Mouse (Mus musculus): Measurements from ENCODE around the gene Fcgr1. TPM values are rescaled to one million over a fixed set of nuclear protein-coding genes. Genes with fewer than 3 reads are reported as not detected.
"Not testable (repeated sequence)": the region's sequence is repeated elsewhere in the genome, so short reads cannot be mapped to it uniquely, and the experiment has no call there.

The Fcgr1 gene
- polyA plus RNA-seq, 1 experiment from 2014 or later = 2.5 TPM

DNA sequence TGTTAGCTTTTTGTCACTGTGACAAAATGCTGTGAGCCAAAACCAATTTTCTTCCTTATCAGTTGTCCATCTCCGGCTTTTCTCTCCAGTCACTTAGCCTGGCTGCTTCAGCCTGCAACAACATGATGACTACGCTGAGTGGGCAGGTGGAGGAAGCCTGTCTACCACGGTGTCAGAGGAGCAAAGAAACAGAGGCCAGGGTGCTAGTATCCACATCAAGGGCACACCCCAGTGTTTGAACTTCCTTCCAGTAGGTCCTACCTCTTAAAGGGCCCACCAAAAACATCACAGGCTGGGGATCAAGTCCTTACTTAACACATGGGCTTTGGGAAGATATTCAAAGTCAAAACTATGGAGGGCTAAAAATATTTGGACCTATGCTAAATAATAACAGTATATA lies 15.7 kb upstream of the Fcgr1 start:
- no peak overlapping the region for H3K27ac ChIP-seq (ENCODE audit: low read length)
- H3K9me3 ChIP-seq (replicated peaks; ENCODE audit: control insufficient read depth, low read length) = no peaks in the 10 kb centered on the region
- no peak overlapping the region for H3K4me3 ChIP-seq (ENCODE audit: low read length)
- 0 out of 2 replicates have a peak, but pooled peaks cover 3% of the 10 kb centered on the region for H3K27me3 ChIP-seq (ENCODE audit: control insufficient read depth, insufficient read depth, low read length)
- no peaks in the 10 kb centered on the region for H3K4me1 ChIP-seq (ENCODE audit: control insufficient read depth, insufficient read depth, low read length)
- H3K36me3 ChIP-seq (ENCODE audit: control insufficient read depth, insufficient read depth) = no peaks in the 10 kb centered on the region
- no peak overlapping the region for H3K9ac ChIP-seq (ENCODE audit: low read length)
- 40% methylated on average over 3 of the region's 3 CpGs for WGBS
- H3K4me2 ChIP-seq (ENCODE audit: low read depth, low read length) = no peak overlapping the region
- no peak for ATAC-seq (replicated peaks; ENCODE audit: extremely low read depth, insufficient read depth, low FRiP score)

DNA sequence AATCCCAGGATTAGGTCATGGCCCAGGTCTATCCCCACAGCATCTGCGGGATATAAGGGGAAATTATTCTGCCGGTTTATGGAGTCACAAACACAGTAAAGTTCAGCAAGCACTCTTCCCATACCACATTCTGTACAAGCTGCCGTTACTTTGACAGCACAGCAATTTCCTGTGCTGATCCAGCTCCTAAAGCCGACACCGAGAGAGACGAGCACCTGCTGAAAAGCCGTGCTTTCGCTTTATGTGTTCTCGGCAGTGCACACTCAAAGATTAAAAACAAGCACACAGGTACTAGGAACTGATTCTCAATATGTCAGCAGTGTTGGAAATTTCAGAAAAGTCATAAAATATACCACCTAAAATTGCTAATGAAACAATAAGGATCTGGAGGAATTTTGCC lies 12.7 kb upstream of the Fcgr1 start:
- Histone ChIP-seq H3K27me3 (ENCODE audit: control insufficient read depth, insufficient read depth, low read length) (peaks cover 3% of the 10 kb centered on the region; the same call in 1 of the 2 replicates), H3K9me3 (replicated peaks; ENCODE audit: control insufficient read depth, low read length) (no peaks in the 10 kb centered on the region), H3K4me2 (ENCODE audit: low read depth, low read length) (no peak overlapping the region), H3K36me3 (ENCODE audit: control insufficient read depth, insufficient read depth) (no peaks in the 10 kb centered on the region), H3K27ac (ENCODE audit: low read length) (no peak overlapping the region), H3K9ac (ENCODE audit: low read length) (no peak overlapping the region), H3K4me3 (ENCODE audit: low read length) (no peak overlapping the region), H3K4me1 (ENCODE audit: control insufficient read depth, insufficient read depth, low read length) (no peaks in the 10 kb centered on the region)
- no peak for ATAC-seq (replicated peaks; ENCODE audit: extremely low read depth, insufficient read depth, low FRiP score)
- 71% methylated on average over 9 of the region's 9 CpGs for WGBS

- no peak overlapping the region for H3K4me3 ChIP-seq (ENCODE audit: low read length)
- no peak overlapping the region for H3K4me2 ChIP-seq (ENCODE audit: low read depth, low read length)
- ATAC-seq (replicated peaks; ENCODE audit: extremely low read depth, insufficient read depth, low FRiP score) = no peak
- H3K27ac ChIP-seq (ENCODE audit: low read length) = no peak overlapping the region
- 76% methylated on average over 5 of the region's 5 CpGs for WGBS
- no peak overlapping the region for H3K9ac ChIP-seq (ENCODE audit: low read length)
- H3K9me3 ChIP-seq (replicated peaks; ENCODE audit: control insufficient read depth, low read length) = no peaks in the 10 kb centered on the region
- 0 out of 2 replicates have a peak, but pooled peaks cover 2% of the 10 kb centered on the region for H3K4me1 ChIP-seq (ENCODE audit: control insufficient read depth, insufficient read depth, low read length)
- H3K27me3 ChIP-seq (ENCODE audit: control insufficient read depth, insufficient read depth, low read length) = no peaks in the 10 kb centered on the region; the same call in 1 of the 2 replicates
- no peaks in the 10 kb centered on the region for H3K36me3 ChIP-seq (ENCODE audit: control insufficient read depth, insufficient read depth)
Measured at GRCm38 (mm10) chr3:96302076-96302475, 8.3 kb upstream of the Fcgr1 start.

DNA sequence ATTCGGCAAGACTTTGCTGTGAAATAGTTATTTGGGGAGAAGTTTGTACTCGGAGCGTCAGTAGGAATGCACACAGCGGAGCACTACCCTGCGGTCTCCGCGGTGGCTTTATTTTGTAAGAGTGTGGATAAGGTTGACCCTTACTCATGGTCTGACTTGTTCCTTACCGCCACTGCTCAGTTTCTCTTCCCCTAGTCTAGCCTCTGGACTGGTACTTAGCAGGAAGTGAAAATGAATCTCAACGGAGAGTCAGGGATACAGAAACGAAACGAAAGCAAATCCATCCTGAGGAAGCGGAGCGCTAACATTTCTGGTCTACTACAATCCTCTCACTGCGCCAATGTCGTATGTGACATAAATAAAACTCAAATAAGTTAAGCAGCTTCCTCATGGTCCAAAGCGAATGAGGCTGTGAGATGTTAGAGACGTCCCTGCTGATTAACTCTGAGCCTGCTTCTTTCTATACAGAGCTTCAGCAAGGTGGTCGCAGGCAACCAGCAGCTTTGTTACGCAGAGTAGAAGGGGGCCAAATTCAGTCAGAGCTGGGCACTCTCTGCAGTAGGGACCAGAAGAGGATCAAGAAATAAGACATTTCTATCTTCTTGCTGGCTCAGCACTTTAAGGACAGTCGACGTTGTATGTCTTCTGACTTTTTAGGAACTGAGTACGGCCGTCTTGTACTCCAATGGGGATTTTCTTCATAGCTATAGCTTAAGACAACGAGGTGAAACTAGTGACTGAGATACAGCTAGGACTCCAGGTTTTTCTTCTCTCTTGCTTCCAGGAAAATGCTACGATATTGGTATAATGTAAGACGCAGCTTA lies 7.1 kb upstream of the Fcgr1 start:
- Histone ChIP-seq H3K9ac (ENCODE audit: low read length) (peak overlapping the region; percentile 54), H3K4me1 (ENCODE audit: control insufficient read depth, insufficient read depth, low read length) (0 out of 2 replicates have a peak, but pooled peaks cover 2% of the 10 kb centered on the region), H3K9me3 (replicated peaks; ENCODE audit: control insufficient read depth, low read length) (no peaks in the 10 kb centered on the region; the same call in 1 of the 2 replicates), H3K36me3 (ENCODE audit: control insufficient read depth, insufficient read depth) (no peaks in the 10 kb centered on the region), H3K4me2 (ENCODE audit: low read depth, low read length) (peak overlapping the region; percentile 62), H3K27ac (ENCODE audit: low read length) (no peak overlapping the region), H3K27me3 (ENCODE audit: control insufficient read depth, insufficient read depth, low read length) (no peaks in the 10 kb centered on the region; the same call in 1 of the 2 replicates), H3K4me3 (ENCODE audit: low read length) (peak overlapping the region; percentile 50)
- no peak for ATAC-seq (replicated peaks; ENCODE audit: extremely low read depth, insufficient read depth, low FRiP score)
- WGBS = 60% methylated on average over 26 of the region's 26 CpGs

GRCm38 (mm10) chr3:96299562-96299961 lies 5.8 kb upstream of the Fcgr1 start:
- H3K4me2 ChIP-seq (ENCODE audit: low read depth, low read length) = no peak overlapping the region
- 0 out of 2 replicates have a peak, but pooled peaks cover 2% of the 10 kb centered on the region for H3K4me1 ChIP-seq (ENCODE audit: control insufficient read depth, insufficient read depth, low read length)
- H3K36me3 ChIP-seq (ENCODE audit: control insufficient read depth, insufficient read depth) = no peaks in the 10 kb centered on the region
- no peak overlapping the region for H3K9ac ChIP-seq (ENCODE audit: low read length)
- WGBS = 97% methylated on average over 2 of the region's 2 CpGs
- peaks cover 6% of the 10 kb centered on the region; the same call in 1 of the 2 replicates for H3K9me3 ChIP-seq (replicated peaks; ENCODE audit: control insufficient read depth, low read length)
- H3K4me3 ChIP-seq (ENCODE audit: low read length) = no peak overlapping the region
- no peaks in the 10 kb centered on the region; the same call in 1 of the 2 replicates for H3K27me3 ChIP-seq (ENCODE audit: control insufficient read depth, insufficient read depth, low read length)
- ATAC-seq (replicated peaks; ENCODE audit: extremely low read depth, insufficient read depth, low FRiP score) = no peak
- H3K27ac ChIP-seq (ENCODE audit: low read length) = no peak overlapping the region

GRCm38 (mm10) chr3:96298360-96298759 lies 4.6 kb upstream of the Fcgr1 start:
- ATAC-seq (replicated peaks; ENCODE audit: extremely low read depth, insufficient read depth, low FRiP score) = no peak
- 82% methylated on average over 4 of the region's 4 CpGs for WGBS

DNA sequence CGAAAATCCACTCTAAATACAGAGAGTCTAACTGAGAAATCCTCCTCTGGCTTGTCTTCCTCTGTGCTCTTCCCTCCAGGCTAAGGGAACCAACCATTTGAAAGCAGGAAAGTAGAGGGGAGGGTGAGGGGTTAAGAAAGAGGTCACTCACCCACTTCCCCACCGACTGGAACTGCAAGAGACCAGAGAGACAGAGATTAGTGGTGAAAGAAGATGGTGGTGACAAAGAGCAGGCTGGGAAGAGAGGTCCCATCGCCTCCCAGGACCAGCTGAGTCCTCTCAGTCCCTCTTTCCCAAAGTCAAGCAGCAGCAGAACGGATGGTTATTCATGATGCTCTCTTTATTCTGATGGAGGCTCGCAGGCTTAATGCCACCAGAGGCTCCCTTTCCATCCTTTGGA lies 401 bp downstream of the Fcgr1 start:
- Histone ChIP-seq H3K4me3 (ENCODE audit: low read length) (no peak overlapping the region), H3K4me1 (ENCODE audit: control insufficient read depth, insufficient read depth, low read length) (no peaks in the 10 kb centered on the region), H3K4me2 (ENCODE audit: low read depth, low read length) (no peak overlapping the region), H3K9ac (ENCODE audit: low read length) (no peak overlapping the region), H3K36me3 (ENCODE audit: control insufficient read depth, insufficient read depth) (no peaks in the 10 kb centered on the region), H3K27me3 (ENCODE audit: control insufficient read depth, insufficient read depth, low read length) (no peaks in the 10 kb centered on the region), H3K9me3 (replicated peaks; ENCODE audit: control insufficient read depth, low read length) (peaks cover 6% of the 10 kb centered on the region; the same call in 1 of the 2 replicates), H3K27ac (ENCODE audit: low read length) (no peak overlapping the region)
- ATAC-seq (replicated peaks; ENCODE audit: extremely low read depth, insufficient read depth, low FRiP score) = no peak
- 47% methylated on average over 5 of the region's 5 CpGs for WGBS

More at GRCm38 (mm10) chr3:96298360-96298759, 4.6 kb upstream of the Fcgr1 start:
- Histone ChIP-seq H3K4me3 (ENCODE audit: low read length) (no peak overlapping the region), H3K4me1 (ENCODE audit: control insufficient read depth, insufficient read depth, low read length) (0 out of 2 replicates have a peak, but pooled peaks cover 2% of the 10 kb centered on the region), H3K27me3 (ENCODE audit: control insufficient read depth, insufficient read depth, low read length) (no peaks in the 10 kb centered on the region; the same call in 1 of the 2 replicates), H3K9me3 (replicated peaks; ENCODE audit: control insufficient read depth, low read length) (peaks cover 6% of the 10 kb centered on the region; the same call in 1 of the 2 replicates), H3K36me3 (ENCODE audit: control insufficient read depth, insufficient read depth) (no peaks in the 10 kb centered on the region), H3K27ac (ENCODE audit: low read length) (no peak overlapping the region), H3K9ac (ENCODE audit: low read length) (no peak overlapping the region), H3K4me2 (ENCODE audit: low read depth, low read length) (no peak overlapping the region)

- H3K9ac ChIP-seq (ENCODE audit: low read length) = no peak overlapping the region
- H3K36me3 ChIP-seq (ENCODE audit: control insufficient read depth, insufficient read depth) = no peaks in the 10 kb centered on the region
- no peak overlapping the region for H3K4me2 ChIP-seq (ENCODE audit: low read depth, low read length)
- ATAC-seq (replicated peaks; ENCODE audit: extremely low read depth, insufficient read depth, low FRiP score) = no peak
- no peak overlapping the region for H3K4me3 ChIP-seq (ENCODE audit: low read length)
- WGBS = 71% methylated on average over 6 of the region's 6 CpGs
- peaks cover 6% of the 10 kb centered on the region; the same call in 1 of the 2 replicates for H3K9me3 ChIP-seq (replicated peaks; ENCODE audit: control insufficient read depth, low read length)
- no peaks in the 10 kb centered on the region for H3K27me3 ChIP-seq (ENCODE audit: control insufficient read depth, insufficient read depth, low read length)
- H3K4me1 ChIP-seq (ENCODE audit: control insufficient read depth, insufficient read depth, low read length) = no peaks in the 10 kb centered on the region
- no peak overlapping the region for H3K27ac ChIP-seq (ENCODE audit: low read length)
Measured at GRCm38 (mm10) chr3:96292641-96293040, 1.1 kb downstream of the Fcgr1 start.

GRCm38 (mm10) chr3:96290727-96291126 lies 3.0 kb downstream of the Fcgr1 start:
- H3K9me3 ChIP-seq (replicated peaks; ENCODE audit: control insufficient read depth, low read length); H3K36me3 ChIP-seq (ENCODE audit: control insufficient read depth, insufficient read depth); H3K27me3 ChIP-seq (ENCODE audit: control insufficient read depth, insufficient read depth, low read length); ATAC-seq (replicated peaks; ENCODE audit: extremely low read depth, insufficient read depth, low FRiP score); H3K27ac ChIP-seq (ENCODE audit: low read length); H3K9ac ChIP-seq (ENCODE audit: low read length); H3K4me3 ChIP-seq (ENCODE audit: low read length); H3K4me1 ChIP-seq (ENCODE audit: control insufficient read depth, insufficient read depth, low read length); H3K4me2 ChIP-seq (ENCODE audit: low read depth, low read length): not testable (repeated sequence)
- 87% methylated on average over 3 of the region's 3 CpGs for WGBS
